Mouse (Mus musculus): ENCODE data around the gene Cit.
A peak's percentile ranks its signal among the peaks of the same experiment; 100 is the strongest.

Cit gene

DNA sequence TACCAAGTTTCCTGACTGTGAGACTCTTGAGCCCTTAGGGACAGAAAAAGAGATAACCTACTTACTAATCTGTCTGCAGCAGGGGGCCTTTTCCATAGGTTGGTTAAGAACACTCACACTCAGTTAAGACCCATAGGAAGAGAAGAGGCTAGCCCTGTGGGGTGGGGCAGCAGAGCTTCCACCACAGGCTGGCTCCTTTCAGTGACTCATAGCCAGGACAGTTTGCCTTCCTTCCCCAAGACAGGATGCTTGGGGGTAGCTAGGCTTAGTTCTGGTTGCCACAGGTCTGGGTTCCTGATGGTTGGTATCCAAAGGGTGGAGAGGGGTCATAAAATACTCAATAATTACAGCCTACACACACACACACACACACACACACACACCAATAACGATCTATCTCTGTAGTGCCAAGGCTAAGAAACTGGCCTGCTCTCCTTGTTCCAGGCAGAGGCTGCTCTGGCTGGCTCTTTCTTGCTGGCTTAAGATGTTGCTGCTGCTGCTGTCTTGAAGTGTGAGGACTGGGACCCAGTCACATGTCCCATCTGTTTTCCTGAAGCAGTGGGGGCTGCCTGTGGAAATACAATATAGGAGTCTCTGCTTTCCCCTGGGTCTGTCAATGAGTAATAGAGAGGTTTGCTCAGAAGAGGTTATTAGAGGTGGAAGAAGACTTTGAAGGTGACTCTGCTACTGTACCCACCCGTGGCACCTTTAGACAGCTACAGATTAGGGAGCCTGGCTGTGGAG is 165.0 kb downstream of the Cit start:
- DNase-seq (ENCODE audit: low read depth, low spot score), result no peak

GRCm38 (mm10) chr5:116011700-116012099 is 166.6 kb downstream of the Cit start:
- no peak for DNase-seq (ENCODE audit: low read depth, low spot score)

GRCm38 (mm10) chr5:116012503-116012902 is 167.4 kb downstream of the Cit start:
- no peak for DNase-seq (ENCODE audit: low read depth, low spot score)

DNA sequence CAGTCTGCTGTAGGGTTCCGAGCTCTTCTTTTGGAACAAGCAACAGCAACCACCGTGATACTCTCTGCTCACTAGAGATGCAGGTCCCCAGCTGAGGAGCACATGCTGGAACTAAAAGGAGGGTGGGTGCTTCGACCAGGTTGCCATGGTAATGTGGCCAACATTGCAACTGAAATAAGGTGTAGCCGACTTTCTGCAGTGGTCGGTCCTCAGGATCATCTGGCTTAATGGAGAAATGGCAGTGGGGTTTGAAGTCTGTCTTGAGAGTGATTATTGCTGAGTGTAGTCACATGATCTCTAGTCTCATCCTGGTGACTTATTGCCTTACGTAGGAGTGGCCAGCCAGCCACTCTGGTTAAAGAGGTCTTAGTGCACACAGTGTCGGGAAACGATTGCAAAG is 168.7 kb downstream of the Cit start:
- no peak for DNase-seq (ENCODE audit: low read depth, low spot score)

GRCm38 (mm10) chr5:116014237-116014636 is 169.2 kb downstream of the Cit start:
- no peak for DNase-seq (ENCODE audit: low read depth, low spot score)

DNA sequence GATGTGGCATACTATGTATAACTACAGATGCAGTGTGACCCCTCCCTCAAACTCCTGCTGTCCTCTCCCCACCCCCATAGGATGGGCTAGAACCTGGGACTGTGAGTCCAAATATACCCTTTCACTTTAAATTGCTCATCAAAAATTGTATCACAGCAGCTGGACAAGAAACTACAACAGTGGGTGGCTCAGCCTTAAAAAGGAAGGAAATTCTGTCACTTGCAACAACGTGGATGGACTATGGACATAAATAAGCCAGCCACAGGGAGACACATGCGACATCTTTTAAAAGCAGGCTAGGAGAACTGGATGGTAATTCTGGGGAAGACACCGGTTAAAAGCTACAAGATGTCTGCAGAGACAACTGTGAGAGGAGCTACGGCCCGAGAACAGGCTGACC is 171.5 kb downstream of the Cit start:
- DNase-seq (ENCODE audit: low read depth, low spot score), result no peak

- no peak for DNase-seq (ENCODE audit: low read depth, low spot score)
Observed at GRCm38 (mm10) chr5:116017391-116017790, 172.3 kb downstream of the Cit start.

DNA sequence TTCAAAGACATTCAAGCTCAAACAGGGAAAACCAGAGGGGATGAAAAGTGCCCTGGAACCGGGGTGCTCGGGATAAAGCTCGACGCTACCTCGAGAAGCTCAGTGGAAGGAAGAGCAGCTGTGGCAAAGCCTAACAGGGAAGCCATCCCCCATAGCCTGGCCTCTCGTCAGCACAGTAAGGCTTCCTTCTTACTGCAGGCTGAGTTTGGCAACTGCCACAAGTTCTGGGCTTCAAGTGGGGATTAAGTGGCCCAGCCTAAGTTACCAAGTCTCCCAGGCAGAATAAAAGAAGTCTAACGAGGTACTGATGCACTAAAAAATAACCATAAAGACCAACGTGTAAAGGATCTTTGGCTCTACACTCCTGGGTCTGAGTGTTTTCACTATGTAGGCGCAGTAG is 173.1 kb downstream of the Cit start:
- no peak for DNase-seq (ENCODE audit: low read depth, low spot score)

- no peak for DNase-seq (ENCODE audit: low read depth, low spot score)
Observed at GRCm38 (mm10) chr5:116018784-116019183, 173.7 kb downstream of the Cit start.

GRCm38 (mm10) chr5:116019371-116019770 is 174.3 kb downstream of the Cit start:
- no peak for DNase-seq (ENCODE audit: low read depth, low spot score)

DNA sequence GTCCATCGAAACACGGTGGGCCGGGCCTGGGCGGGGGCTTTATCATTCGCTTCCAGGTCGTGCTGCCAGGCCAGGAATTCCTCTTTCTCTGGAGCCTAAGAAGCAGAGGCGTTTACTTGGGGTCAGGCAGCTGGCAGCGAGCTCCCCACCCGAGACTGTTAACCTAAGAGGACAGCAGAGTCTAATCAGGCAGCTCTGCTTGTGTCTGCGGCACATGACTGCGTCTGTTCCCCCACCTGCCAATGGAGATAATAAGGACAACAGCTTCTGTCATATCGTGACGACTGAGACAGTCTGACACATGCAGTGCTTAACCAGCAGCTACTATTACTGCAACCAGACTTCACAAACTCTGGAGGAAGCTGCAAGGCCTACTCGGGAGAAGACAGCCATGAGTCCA is 176.5 kb downstream of the Cit start:
- no peak for DNase-seq (ENCODE audit: low read depth, low spot score)

GRCm38 (mm10) chr5:116022131-116022530 is 177.1 kb downstream of the Cit start:
- no peak for DNase-seq (ENCODE audit: low read depth, low spot score)

DNA sequence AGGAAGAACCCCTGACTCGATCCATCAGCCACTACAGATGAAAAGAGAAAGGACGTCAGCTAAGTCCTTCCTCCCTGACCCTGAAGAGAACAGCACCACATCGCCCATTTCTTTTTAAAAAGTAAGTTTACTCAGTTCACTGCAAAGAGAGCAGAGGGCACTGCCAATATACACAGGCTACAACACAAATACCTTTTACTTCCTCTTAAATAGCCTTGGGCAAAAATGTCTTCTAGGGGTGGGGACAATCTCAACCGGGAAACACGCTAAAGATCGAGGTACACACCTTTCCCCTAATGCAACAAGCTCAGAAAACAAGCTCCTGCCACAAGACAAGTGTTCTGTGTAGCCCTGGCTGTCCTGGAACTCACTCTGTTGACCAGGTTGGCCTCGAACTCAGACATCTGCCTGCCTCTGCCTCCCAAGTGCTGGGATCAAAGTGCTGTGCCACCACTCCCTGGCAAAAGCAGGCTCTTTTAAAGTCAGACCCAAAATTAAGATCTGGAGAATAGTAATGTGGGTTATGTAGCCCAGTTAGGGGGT is 177.7 kb downstream of the Cit start:
- DNase-seq (ENCODE audit: low read depth, low spot score), result no peak

DNA sequence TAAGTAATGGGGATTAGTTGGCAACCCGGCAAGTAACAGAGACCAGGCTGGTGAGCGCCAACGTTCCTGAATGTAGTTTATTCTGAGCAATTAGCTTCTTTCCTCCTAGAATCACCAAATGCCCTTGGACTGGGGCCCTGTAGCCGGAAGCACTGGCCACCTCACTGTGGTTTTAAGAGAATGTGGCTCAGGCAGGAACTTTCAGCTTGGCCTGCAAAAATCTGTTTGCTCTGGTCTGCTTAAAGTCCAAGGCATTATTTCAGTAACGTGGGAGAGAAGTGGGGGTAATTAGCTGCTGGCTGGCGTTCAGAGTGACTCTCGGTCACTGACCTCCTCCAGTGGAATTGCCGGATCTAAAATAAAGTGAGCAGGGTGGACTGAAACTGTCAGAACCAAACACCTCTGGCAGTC is 178.2 kb downstream of the Cit start:
- DNase-seq (ENCODE audit: low read depth, low spot score), result no peak

DNA sequence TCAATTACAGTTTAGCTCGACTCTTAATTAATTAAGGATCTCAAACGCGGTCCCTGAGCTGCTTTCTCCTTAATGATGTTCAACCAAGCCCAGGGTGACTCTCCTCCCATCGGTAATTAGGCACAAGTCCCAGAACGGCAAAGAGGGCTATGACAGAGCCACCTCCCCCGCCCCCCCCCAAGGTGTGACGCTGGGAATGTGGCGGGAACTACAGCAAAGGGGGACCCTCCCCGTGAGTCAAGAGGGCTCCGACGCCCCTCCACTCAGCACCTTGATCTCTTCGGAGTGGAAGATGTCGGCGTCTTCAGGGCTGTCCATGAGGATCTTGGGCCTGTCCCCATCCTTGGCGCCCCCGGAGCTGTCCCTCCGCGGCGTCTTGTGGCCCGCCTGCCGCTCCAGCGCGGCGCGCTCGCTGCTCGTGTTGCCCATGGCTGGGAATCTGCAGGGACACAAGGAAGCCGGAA is 178.8 kb downstream of the Cit start:
- no peak for DNase-seq (ENCODE audit: low read depth, low spot score)

- DNase-seq (ENCODE audit: low read depth, low spot score), result peak; percentile 94
Observed at GRCm38 (mm10) chr5:116024327-116024739, 179.3 kb downstream of the Cit start, which contains the start of gene Prkab1. Gene Prkab1 (minus strand): TSS chr5:116024508.

DNA sequence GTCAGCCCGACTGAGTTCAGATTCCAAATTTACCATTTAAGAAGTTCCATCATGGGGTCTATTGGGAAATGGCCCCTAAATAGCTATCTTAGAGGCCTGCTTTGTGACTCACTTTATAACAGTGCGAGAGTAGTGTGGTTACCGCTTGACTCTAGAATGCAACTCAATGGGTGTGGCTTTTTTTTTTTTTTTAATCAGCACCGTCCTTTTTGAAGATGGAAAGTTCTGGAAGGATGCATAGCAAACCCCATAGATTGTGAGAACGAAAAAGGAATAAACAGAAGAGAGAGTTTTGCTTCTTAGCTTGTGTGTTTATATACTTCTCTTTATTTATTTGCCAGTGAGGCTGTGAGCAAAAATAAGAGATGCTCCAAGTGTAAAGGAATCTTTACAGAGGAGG is 181.0 kb downstream of the Cit start:
- DNase-seq (ENCODE audit: low read depth, low spot score), result no peak

- no peak for DNase-seq (ENCODE audit: low read depth, low spot score)
Observed at GRCm38 (mm10) chr5:116026561-116026960, 181.5 kb downstream of the Cit start.

- no peak for DNase-seq (ENCODE audit: low read depth, low spot score)
Observed at GRCm38 (mm10) chr5:116029071-116029470, 184.0 kb downstream of the Cit start.

DNA sequence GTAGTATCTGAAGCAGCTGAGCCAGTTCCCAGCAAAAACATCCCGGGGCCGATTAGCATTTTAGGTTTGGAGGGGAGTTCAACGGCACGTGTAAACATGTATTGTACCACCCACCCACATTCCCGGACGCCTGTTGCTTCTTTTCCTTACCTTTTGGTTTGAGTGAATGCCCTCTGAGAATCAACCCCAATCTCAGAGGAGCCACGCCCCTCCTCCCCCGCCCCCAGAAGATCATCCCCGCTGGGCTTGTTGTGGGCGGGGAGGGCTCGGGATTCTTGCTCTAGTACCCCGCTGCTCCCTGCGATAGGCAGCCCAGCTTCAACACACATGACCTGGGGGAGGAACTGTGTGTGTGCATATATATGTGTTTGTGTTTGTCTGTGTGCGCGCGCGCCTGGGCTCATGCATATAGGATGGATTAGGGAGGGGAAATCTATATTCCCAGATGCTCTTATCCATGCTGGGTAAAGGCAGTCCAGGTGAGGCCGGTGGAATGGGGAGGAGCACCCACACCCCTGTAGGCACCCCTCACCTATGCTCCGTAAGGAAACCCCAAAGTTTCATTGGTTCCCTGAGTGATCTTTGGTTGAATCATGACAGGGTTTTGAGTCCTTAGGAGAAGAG is 185.6 kb downstream of the Cit start:
- no peak for DNase-seq (ENCODE audit: low read depth, low spot score)

DNA sequence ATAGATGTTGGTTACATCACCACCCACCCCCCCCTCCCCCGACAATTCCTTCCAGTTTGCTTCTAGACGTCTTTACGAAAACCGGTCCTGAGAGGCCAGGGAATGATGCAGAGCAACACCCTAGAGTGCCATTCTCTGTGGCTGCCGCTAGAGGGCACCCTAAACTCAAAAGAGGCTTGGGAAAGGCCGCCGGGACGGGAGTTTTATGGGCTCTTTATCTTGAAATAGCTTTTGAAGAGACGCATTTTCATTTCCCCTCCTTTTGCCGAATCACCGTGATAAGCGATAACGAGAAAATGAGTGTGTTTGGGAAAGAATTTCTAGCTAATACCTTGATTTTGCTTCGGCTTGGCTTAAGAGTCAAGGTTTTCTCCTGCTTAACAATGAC is 186.1 kb downstream of the Cit start:
- peak; percentile 67 for DNase-seq (ENCODE audit: low read depth, low spot score)

GRCm38 (mm10) chr5:116036465-116036864 is 191.4 kb downstream of the Cit start:
- peak; percentile 94 for DNase-seq (ENCODE audit: low read depth, low spot score)

DNA sequence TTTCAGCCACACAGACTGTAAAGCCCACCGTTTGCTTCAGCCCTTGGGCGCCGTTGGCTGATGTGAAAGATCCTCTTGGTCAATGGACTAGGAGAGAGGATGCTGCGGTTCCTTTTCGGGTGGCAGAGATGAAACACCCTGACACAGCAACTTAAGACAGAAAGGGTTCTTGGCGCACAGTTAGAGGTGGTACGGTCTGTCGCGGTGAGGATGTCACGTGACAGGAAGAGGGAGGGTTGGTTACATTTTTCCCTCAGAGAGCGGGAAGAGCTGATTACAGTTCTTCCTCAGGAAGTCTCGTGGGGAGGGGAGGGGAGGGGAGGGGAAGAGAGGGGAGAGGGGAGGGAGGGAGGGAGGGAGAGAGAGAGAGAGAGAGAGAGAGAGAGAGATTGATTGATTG is 192.7 kb downstream of the Cit start:
- no peak for DNase-seq (ENCODE audit: low read depth, low spot score)
